Mouse (Mus musculus) left cerebral cortex, postnatal 25 days (tissue): Measurements from ENCODE around the gene Nlrc4. TPM values are rescaled to one million over a fixed set of nuclear protein-coding genes. Genes with fewer than 3 reads are reported as not detected.

ENCODE experiments used
- DNase-seq, 2 experiments: peaks; one replicate each; pipeline ENCODE4 v3.0.0; 2022; ENCODE audit warnings: low spot score in 2 of 2, mixed read lengths in 1 of 2
- intact Hi-C: fragments of 180-260 bp; cut with DNase I; formaldehyde crosslinking; loops from one replicate; pipeline ENCODE4 v1.15.1; 2025
- total RNA-seq, 2 experiments: library from RNA; stranded (reverse); gene quantifications; 2 replicates each; pipeline ENCODE4 v1.2.3; 2021

The Nlrc4 gene
- total RNA-seq, 2 experiments from 2014 or later: 0.07 to 0.30 TPM

DNA sequence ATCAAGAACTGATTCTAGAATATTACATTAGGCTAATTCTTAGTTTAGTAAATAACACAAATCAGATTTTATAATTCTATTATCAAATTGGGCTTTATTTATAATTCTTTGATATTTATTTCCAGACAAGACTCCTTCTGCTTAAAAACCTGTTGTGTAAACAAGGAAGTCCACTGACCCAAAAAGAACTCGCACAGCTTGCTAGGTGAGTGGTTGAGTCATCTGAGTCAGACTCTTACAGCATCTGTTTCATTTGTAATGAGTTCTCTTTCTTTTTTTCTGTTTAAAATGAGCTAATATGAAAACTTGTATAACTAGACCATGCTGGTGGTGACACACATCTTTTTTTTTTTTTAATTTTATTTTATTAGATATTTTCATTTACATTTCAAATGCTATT lies 82.0 kb downstream of the Nlrc4 start:
- intact Hi-C loops: no loop called here
- no peak for DNase-seq

Other genes with a start within 250 kb of the Nlrc4 start
- gene Memo1, start 163.6 kb downstream of the Nlrc4 start, total RNA-seq: 10 to 100 TPM; 43.1 to 49.7 TPM
- 10 to 100 TPM; 43.9 to 50.5 TPM for gene Dpy30, start 135.2 kb downstream of the Nlrc4 start, total RNA-seq
- 10 to 100 TPM; 55.0 to 59.4 TPM for gene Spast, start 120.2 kb downstream of the Nlrc4 start, total RNA-seq
- 10 to 100 TPM; 13.3 to 13.9 TPM for gene Slc30a6, start 63.5 kb downstream of the Nlrc4 start, total RNA-seq
- 10 to 100 TPM; 74.8 to 87.1 TPM for gene Yipf4, start 30.4 kb upstream of the Nlrc4 start, total RNA-seq
- 100 to 1,000 TPM; 138 to 140 TPM for gene Birc6, start 69.2 kb upstream of the Nlrc4 start, total RNA-seq